Mouse (Mus musculus) heart, adult 11 months (tissue): ENCODE measurements around the gene Smarca1.

Experiments used
- DNase-seq: peaks from one replicate; pipeline ENCODE4 v3.0.0; 2022

The Smarca1 gene

GRCm38 (mm10) chrX:47892431-47893024 lies at the start of gene Smarca1:
TSS of gene Smarca1 (minus strand) at chrX:47892974.
- peak; percentile 74 for DNase-seq

GRCm38 (mm10) chrX:47937740-47938139 lies 45.0 kb upstream of the Smarca1 start:
- DNase-seq, result no peak

GRCm38 (mm10) chrX:47936885-47937284 lies 44.1 kb upstream of the Smarca1 start:
- DNase-seq, result no peak

- no peak for DNase-seq
These were observed 41.6 kb upstream of the Smarca1 start for GRCm38 (mm10) chrX:47934352-47934751.

- no peak for DNase-seq
These were observed 37.7 kb upstream of the Smarca1 start for GRCm38 (mm10) chrX:47930449-47930848.

- no peak for DNase-seq
These were observed 35.2 kb upstream of the Smarca1 start for GRCm38 (mm10) chrX:47927981-47928380.

- no peak for DNase-seq
These were observed 27.8 kb upstream of the Smarca1 start for GRCm38 (mm10) chrX:47920541-47920940.

GRCm38 (mm10) chrX:47916831-47917230 lies 24.1 kb upstream of the Smarca1 start:
- DNase-seq, result no peak

GRCm38 (mm10) chrX:47913543-47913938 lies 20.8 kb upstream of the Smarca1 start:
- DNase-seq, result no peak

GRCm38 (mm10) chrX:47912904-47913542 lies 20.2 kb upstream of the Smarca1 start:
- DNase-seq, result peak; percentile 89

- DNase-seq, result peak; percentile 98
These were observed 19.6 kb upstream of the Smarca1 start, which contains the start of gene Ocrl for GRCm38 (mm10) chrX:47912306-47912792. TSS of gene Ocrl (plus strand) at chrX:47912387.

- DNase-seq, result peak; percentile 82
These were observed 805 bp downstream of the Smarca1 start for GRCm38 (mm10) chrX:47891907-47892430.

- DNase-seq, result peak; percentile 62
These were observed 1.4 kb downstream of the Smarca1 start for GRCm38 (mm10) chrX:47891243-47891906.

GRCm38 (mm10) chrX:47887401-47887800 lies 5.4 kb downstream of the Smarca1 start:
- no peak for DNase-seq

GRCm38 (mm10) chrX:47882813-47883212 lies 10.0 kb downstream of the Smarca1 start:
- no peak for DNase-seq

- peak; percentile 86 for DNase-seq
These were observed 12.7 kb downstream of the Smarca1 start for GRCm38 (mm10) chrX:47880052-47880451.

GRCm38 (mm10) chrX:47858544-47858943 lies 34.2 kb downstream of the Smarca1 start:
- no peak for DNase-seq

GRCm38 (mm10) chrX:47835835-47836195 lies 57.0 kb downstream of the Smarca1 start:
- no peak for DNase-seq

- DNase-seq, result no peak
These were observed 57.5 kb downstream of the Smarca1 start for GRCm38 (mm10) chrX:47835098-47835834.

GRCm38 (mm10) chrX:47833431-47833830 lies 59.3 kb downstream of the Smarca1 start:
- DNase-seq, result no peak

GRCm38 (mm10) chrX:47820566-47820965 lies 72.2 kb downstream of the Smarca1 start:
- DNase-seq, result no peak

- DNase-seq, result no peak
These were observed 84.1 kb downstream of the Smarca1 start for GRCm38 (mm10) chrX:47808717-47809116.

GRCm38 (mm10) chrX:47764440-47764839 lies 128.3 kb downstream of the Smarca1 start:
- no peak for DNase-seq
